Mouse (Mus musculus) E14TG2a.4 (cell line): Measurements from ENCODE around the gene Bhmt2.

Experiments
- CTCF ChIP-seq: conservative IDR thresholded peaks from 2 replicates; pipeline ENCODE4 v1.5.1; 2014; ENCODE audit warnings: low read length
- POU5F1 ChIP-seq: IDR thresholded peaks from 2 replicates; pipeline ENCODE4 v1.6.1; 2014; ENCODE audit warnings: low read length, borderline replicate concordance

DNA sequence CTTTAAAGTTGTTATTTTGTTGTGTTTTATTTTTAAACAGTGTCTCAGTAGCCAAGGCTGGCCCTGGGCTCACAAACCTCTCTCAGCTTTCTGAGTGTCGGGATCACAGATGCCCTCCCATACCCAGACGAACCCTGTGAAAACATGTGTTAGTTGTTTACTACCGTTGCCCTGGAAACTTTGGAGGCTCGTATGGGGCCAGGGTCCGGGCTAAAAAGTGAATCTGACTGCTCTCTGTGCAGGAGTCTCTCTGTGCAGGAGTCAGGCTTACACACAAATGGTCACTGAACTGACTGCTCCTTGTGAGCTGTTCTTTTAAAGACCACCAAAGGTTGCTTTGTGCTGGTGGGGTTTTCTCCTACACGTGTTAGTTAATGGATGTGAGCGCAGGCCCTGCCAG, 43.0 kb upstream of the Bhmt2 start:
- no peak for TF ChIP-seq CTCF
- TF ChIP-seq POU5F1, result no peak
